Mouse (Mus musculus) testis, adult 2 months (tissue): ENCODE results near the gene Elof1.

Experiments
- CTCF ChIP-seq: fragments of 200-500 bp; IDR thresholded peaks from 2 replicates; pipeline ENCODE4 v1.5.1; 2012; ENCODE audit warnings: low read depth, mild to moderate bottlenecking, inconsistent platforms, low read length, moderate library complexity; ENCODE audit not compliant: control insufficient read depth, insufficient read depth, insufficient replicate concordance
- POLR2A ChIP-seq: fragments of 200-500 bp; IDR thresholded peaks from 2 replicates; pipeline ENCODE4 v1.6.1; 2012; ENCODE audit warnings: low read depth, mild to moderate bottlenecking, inconsistent platforms, low read length, moderate library complexity; ENCODE audit not compliant: control insufficient read depth

DNA sequence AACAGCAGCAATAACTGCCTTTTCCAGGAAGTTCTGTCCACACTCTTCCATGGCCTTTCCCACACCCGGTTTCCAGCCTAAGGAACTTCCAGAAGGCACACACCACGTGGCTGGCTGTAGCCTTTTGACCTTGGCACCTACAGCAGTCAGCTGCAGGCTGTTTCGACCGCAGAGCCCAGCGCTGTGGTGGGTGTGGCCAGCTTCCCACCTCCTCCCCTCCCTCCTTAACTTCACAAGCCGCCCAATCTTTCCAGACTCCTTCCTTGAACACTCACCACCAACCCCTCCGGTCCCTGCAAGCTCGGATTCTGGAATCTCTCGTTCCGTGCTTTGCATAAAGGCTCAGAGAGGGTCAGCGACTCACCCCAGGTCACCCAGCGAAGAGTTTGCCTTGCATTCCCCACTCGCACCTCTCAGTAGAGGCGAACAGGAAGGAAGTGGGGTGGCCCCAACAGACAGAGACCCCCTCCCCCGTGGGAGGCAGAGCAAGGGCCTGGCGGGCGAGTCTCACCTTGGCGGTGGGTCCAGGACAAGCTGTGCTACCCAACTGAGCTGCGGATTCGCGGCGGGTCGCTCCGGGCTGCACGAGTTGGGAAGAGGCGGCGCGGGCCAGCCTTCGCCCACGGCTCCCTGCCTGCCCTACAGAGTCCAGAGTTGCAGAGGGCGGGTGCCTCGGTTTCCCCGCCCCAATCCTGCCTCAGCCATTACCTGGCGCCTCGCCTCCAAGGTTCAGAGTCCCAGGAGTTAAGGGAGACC, 14.4 kb upstream of the Elof1 start:
- TF ChIP-seq CTCF = no peak
- TF ChIP-seq POLR2A = no peak; the same call in 1 of the 2 replicates
